Mouse (Mus musculus) midbrain, embryonic 11.5 days (tissue): ENCODE results near the gene Kcnj10. TPM values are rescaled to one million over a fixed set of nuclear protein-coding genes. Genes with fewer than 3 reads are reported as not detected.

Source experiments
- ATAC-seq: fragments of 200-750 bp; cut with Nextera tagmentation; 2 replicates; pipeline ENCODE4 v1.8.0; 2017; ENCODE audit warnings: moderate TSS enrichment, moderate library complexity; ENCODE audit not compliant: low FRiP score
- DNase-seq: peaks from one replicate; pipeline ENCODE4 v3.0.0; 2015; ENCODE audit warnings: low spot score; ENCODE audit errors: missing footprints
- H3K27ac ChIP-seq: fragments of 300-500 bp; sonication (generic); 2 replicates; pipeline ENCODE4 v1.5.1; 2014; ENCODE audit warnings: low read depth, low read length
- H3K27me3 ChIP-seq: fragments of 300-500 bp; sonication (generic); 2 replicates; pipeline ENCODE4 v1.6.1; 2014; ENCODE audit warnings: mild to moderate bottlenecking, low read length, moderate library complexity, mixed read lengths; ENCODE audit not compliant: control insufficient read depth, insufficient read depth
- H3K36me3 ChIP-seq: fragments of 300-500 bp; sonication (generic); 2 replicates; pipeline ENCODE4 v1.6.1; 2014; ENCODE audit warnings: mild to moderate bottlenecking, low read length, moderate library complexity, mixed read lengths; ENCODE audit not compliant: control insufficient read depth, insufficient read depth
- H3K4me1 ChIP-seq: fragments of 300-500 bp; sonication (generic); 2 replicates; pipeline ENCODE4 v1.6.1; 2014; ENCODE audit warnings: low read length; ENCODE audit not compliant: control insufficient read depth, insufficient read depth
- H3K4me2 ChIP-seq: fragments of 300-500 bp; sonication (generic); 2 replicates; pipeline ENCODE4 v1.6.1; 2014; ENCODE audit warnings: mild to moderate bottlenecking, moderate library complexity
- H3K4me3 ChIP-seq: fragments of 300-500 bp; sonication (generic); 2 replicates; pipeline ENCODE4 v1.5.1; 2014; ENCODE audit warnings: low read depth, low read length
- H3K9ac ChIP-seq: fragments of 300-500 bp; sonication (generic); 2 replicates; pipeline ENCODE4 v1.6.1; 2014; ENCODE audit warnings: low read length
- H3K9me3 ChIP-seq: fragments of 300-500 bp; sonication (generic); 2 replicates; pipeline ENCODE4 v1.6.1; 2016; ENCODE audit warnings: low read length; ENCODE audit not compliant: control insufficient read depth
- WGBS: fragments of 180-500 bp; shearing (Covaris S2); extraction: QIAGEN DNeasy Blood & Tissue Kit; methylation state at CpG from one replicate; pipeline ENCODE4 v1.1.7; 2014; 5-methylcytosine and 5-hydroxymethylcytosine counted together
- polyA plus RNA-seq: library from polyadenylated mRNA; unstranded; fragments of >200 nt; fragmentation: Nextera tagmentation; extraction: Ambion mirVana; gene quantifications from 2 replicates; pipeline ENCODE4 v1.2.1, GENCODE M21; 2014

The Kcnj10 gene
- polyA plus RNA-seq, 1 experiment from 2014 or later = 0.75 TPM

- no peak overlapping the region for H3K4me3 ChIP-seq
- no peaks in the 10 kb centered on the region for H3K27me3 ChIP-seq
- H3K9ac ChIP-seq = no peak overlapping the region
- ATAC-seq = peak; percentile 54; the same call in 1 of the 2 replicates
- H3K4me2 ChIP-seq = no peak overlapping the region
- no peaks in the 10 kb centered on the region; the same call in 1 of the 2 replicates for H3K4me1 ChIP-seq
- no peaks in the 10 kb centered on the region for H3K36me3 ChIP-seq
- no peaks in the 10 kb centered on the region for H3K9me3 ChIP-seq
- H3K27ac ChIP-seq = no peak overlapping the region
- DNase-seq = no peak
- WGBS = 73% methylated on average over 2 of the region's 2 CpGs
These were observed 51.7 kb downstream of the Kcnj10 start for GRCm38 (mm10) chr1:172392643-172393170.

- H3K9ac ChIP-seq = no peak overlapping the region
- no peak for ATAC-seq
- H3K27me3 ChIP-seq = no peaks in the 10 kb centered on the region
- 68% methylated on average over 8 of the region's 8 CpGs for WGBS
- H3K36me3 ChIP-seq = no peaks in the 10 kb centered on the region
- no peak overlapping the region for H3K4me3 ChIP-seq
- H3K4me1 ChIP-seq = no peaks in the 10 kb centered on the region; the same call in 1 of the 2 replicates
- H3K4me2 ChIP-seq = no peak overlapping the region
- no peaks in the 10 kb centered on the region for H3K9me3 ChIP-seq
- no peak overlapping the region for H3K27ac ChIP-seq
- no peak for DNase-seq
These were observed 52.7 kb downstream of the Kcnj10 start for GRCm38 (mm10) chr1:172393739-172394138.

- DNase-seq = no peak
- Histone ChIP-seq H3K27me3 (no peaks in the 10 kb centered on the region), H3K9me3 (no peaks in the 10 kb centered on the region), H3K36me3 (no peaks in the 10 kb centered on the region), H3K27ac (no peak overlapping the region), H3K4me2 (no peak overlapping the region), H3K4me3 (no peak overlapping the region), H3K4me1 (no peaks in the 10 kb centered on the region; the same call in 1 of the 2 replicates), H3K9ac (no peak overlapping the region)
- ATAC-seq = no peak
- 67% methylated on average over 9 of the region's 9 CpGs for WGBS
These were observed 56.2 kb downstream of the Kcnj10 start for GRCm38 (mm10) chr1:172396996-172397752.

- DNase-seq (no peak), ATAC-seq (peak; percentile 49; the same call in 1 of the 2 replicates)
- Histone ChIP-seq H3K27me3 (no peaks in the 10 kb centered on the region), H3K4me2 (no peak overlapping the region), H3K27ac (no peak overlapping the region), H3K9ac (no peak overlapping the region), H3K9me3 (no peaks in the 10 kb centered on the region), H3K36me3 (no peaks in the 10 kb centered on the region), H3K4me1 (no peaks in the 10 kb centered on the region), H3K4me3 (no peak overlapping the region)
- 58% methylated on average over 16 of the region's 16 CpGs for WGBS
These were observed 65.2 kb downstream of the Kcnj10 start for GRCm38 (mm10) chr1:172406077-172406706.

GRCm38 (mm10) chr1:172408996-172409395, 68.0 kb downstream of the Kcnj10 start:
- WGBS = 10% methylated on average over 6 of the region's 6 CpGs
- Histone ChIP-seq H3K4me1 (no peaks in the 10 kb centered on the region), H3K4me3 (no peak overlapping the region), H3K27me3 (no peaks in the 10 kb centered on the region), H3K9ac (no peak overlapping the region), H3K9me3 (no peaks in the 10 kb centered on the region), H3K27ac (no peak overlapping the region), H3K4me2 (no peak overlapping the region), H3K36me3 (no peaks in the 10 kb centered on the region)
- no peak for ATAC-seq
- DNase-seq = peak; percentile 92

- WGBS = 5% methylated on average over 5 of the region's 5 CpGs
- DNase-seq = peak; percentile 84
These were observed 68.4 kb downstream of the Kcnj10 start for GRCm38 (mm10) chr1:172409431-172409830.

GRCm38 (mm10) chr1:172410806-172411205, 69.8 kb downstream of the Kcnj10 start:
- no peak overlapping the region for H3K4me2 ChIP-seq
- no peaks in the 10 kb centered on the region for H3K36me3 ChIP-seq
- ATAC-seq (0 out of 2 replicates have a peak, but pooled peaks have one; percentile 28), DNase-seq (peak; percentile 95)
- 8% methylated on average over 4 of the region's 4 CpGs for WGBS
- H3K9ac ChIP-seq = no peak overlapping the region
- H3K27me3 ChIP-seq = no peaks in the 10 kb centered on the region
- H3K27ac ChIP-seq = no peak overlapping the region
- H3K4me1 ChIP-seq = no peaks in the 10 kb centered on the region
- H3K4me3 ChIP-seq = no peak overlapping the region
- no peaks in the 10 kb centered on the region for H3K9me3 ChIP-seq

More at GRCm38 (mm10) chr1:172409431-172409830, 68.4 kb downstream of the Kcnj10 start:
- Histone ChIP-seq H3K9ac (no peak overlapping the region), H3K27me3 (no peaks in the 10 kb centered on the region), H3K27ac (no peak overlapping the region), H3K9me3 (no peaks in the 10 kb centered on the region), H3K4me3 (no peak overlapping the region), H3K4me1 (no peaks in the 10 kb centered on the region), H3K4me2 (no peak overlapping the region), H3K36me3 (no peaks in the 10 kb centered on the region)
- no peak for ATAC-seq

- Histone ChIP-seq H3K9ac (no peak overlapping the region), H3K9me3 (no peaks in the 10 kb centered on the region), H3K4me1 (no peaks in the 10 kb centered on the region), H3K4me2 (no peak overlapping the region), H3K27me3 (no peaks in the 10 kb centered on the region), H3K27ac (no peak overlapping the region), H3K36me3 (no peaks in the 10 kb centered on the region), H3K4me3 (no peak overlapping the region)
- WGBS = 2% methylated on average over 5 of the region's 5 CpGs
- peak; percentile 83 for ATAC-seq
- DNase-seq = peak; percentile 98
These were observed 71.2 kb downstream of the Kcnj10 start for GRCm38 (mm10) chr1:172412204-172412603.
